Mouse (Mus musculus) embryonic facial prominence, embryonic 11.5 days (tissue): ENCODE results near the gene Banp. TPM values are rescaled to one million over a fixed set of nuclear protein-coding genes. Genes with fewer than 3 reads are reported as not detected.

ENCODE experiments used
- ATAC-seq: fragments of 200-750 bp; cut with Nextera tagmentation; replicated peaks from 2 replicates; pipeline ENCODE4 v1.8.0; 2017; ENCODE audit warnings: low read depth; ENCODE audit not compliant: insufficient number of reproducible peaks, low FRiP score, low TSS enrichment
- DNase-seq: peaks from one replicate; pipeline ENCODE4 v3.0.0-alpha.2; 2015; ENCODE audit warnings: low spot score
- H3K27ac ChIP-seq: fragments of 300-500 bp; sonication (generic); replicated peaks from 2 replicates; pipeline ENCODE4 v1.5.1; 2014; ENCODE audit warnings: mild to moderate bottlenecking, low read depth, low read length, control low read depth
- H3K27me3 ChIP-seq: fragments of 300-500 bp; sonication (generic); 2 replicates; pipeline ENCODE4 v1.6.1; 2014; ENCODE audit warnings: mild to moderate bottlenecking, low read length, moderate library complexity, mixed read lengths; ENCODE audit not compliant: control insufficient read depth, insufficient read depth
- H3K36me3 ChIP-seq: fragments of 300-500 bp; sonication (generic); replicated peaks from 2 replicates; pipeline ENCODE4 v1.6.1; 2014; ENCODE audit warnings: low read depth, mild to moderate bottlenecking, low read length, moderate library complexity, mixed read lengths; ENCODE audit not compliant: control insufficient read depth, insufficient read depth
- H3K4me1 ChIP-seq: fragments of 300-500 bp; sonication (generic); 2 replicates; pipeline ENCODE4 v1.6.1; 2014; ENCODE audit warnings: low read length, mixed read lengths; ENCODE audit not compliant: control insufficient read depth, insufficient read depth
- H3K4me2 ChIP-seq: fragments of 300-500 bp; sonication (generic); 2 replicates; pipeline ENCODE4 v1.6.1; 2014; ENCODE audit warnings: low read depth, mild to moderate bottlenecking, control low read depth, low read length, moderate library complexity
- H3K4me3 ChIP-seq: fragments of 300-500 bp; sonication (generic); 2 replicates; pipeline ENCODE4 v1.5.1; 2014; ENCODE audit warnings: low read depth, low read length, control low read depth
- H3K9ac ChIP-seq: fragments of 300-500 bp; sonication (generic); replicated peaks from 2 replicates; pipeline ENCODE4 v1.6.1; 2014; ENCODE audit warnings: mild to moderate bottlenecking, control low read depth, low read length
- H3K9me3 ChIP-seq: fragments of 300-500 bp; sonication (generic); replicated peaks from 2 replicates; pipeline ENCODE4 v1.6.1; 2016; ENCODE audit warnings: mild to moderate bottlenecking, low read length, inconsistent platforms, mixed read lengths; ENCODE audit not compliant: control insufficient read depth
- WGBS: fragments of 180-500 bp; shearing (Covaris S2); extraction: QIAGEN DNeasy Blood & Tissue Kit; methylation state at CpG from one replicate; pipeline ENCODE4 v1.1.7; 2014; 5-methylcytosine and 5-hydroxymethylcytosine counted together
- polyA plus RNA-seq: library from polyadenylated mRNA; unstranded; fragments of >200 nt; fragmentation: Nextera tagmentation; extraction: Ambion mirVana; gene quantifications from 2 replicates; pipeline ENCODE4 v1.2.1, GENCODE M21; 2014

Banp gene
- polyA plus RNA-seq, 1 experiment from 2014 or later: 56.2 TPM

DNA sequence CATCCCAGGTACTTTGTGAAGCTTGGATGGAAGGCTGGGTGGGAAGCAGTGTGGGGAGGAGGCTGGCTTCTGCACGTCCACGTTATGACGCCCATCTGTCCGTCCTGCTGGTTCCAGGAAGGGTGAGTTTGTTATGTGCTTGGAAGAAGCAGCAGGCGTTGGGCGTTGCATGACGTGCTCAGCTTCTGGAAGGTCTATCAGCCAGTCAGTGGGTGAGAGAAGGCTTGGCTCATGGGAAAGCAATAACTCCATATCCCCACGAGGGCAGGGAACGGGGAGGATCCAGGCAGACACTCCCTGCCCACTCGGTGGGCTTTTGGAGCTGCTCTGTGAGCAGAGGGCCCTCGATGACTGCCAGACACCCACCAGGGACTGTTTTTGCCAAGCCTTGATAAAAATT lies 119.7 kb downstream of the Banp start:
- Histone ChIP-seq H3K36me3 (no peaks in the 10 kb centered on the region), H3K27ac (no peak overlapping the region), H3K9me3 (no peaks in the 10 kb centered on the region), H3K4me2 (no peak overlapping the region), H3K4me3 (no peak overlapping the region), H3K4me1 (no peaks in the 10 kb centered on the region), H3K27me3 (no peaks in the 10 kb centered on the region), H3K9ac (no peak overlapping the region)
- ATAC-seq (no peak), DNase-seq (no peak)
- 88% methylated on average over 11 of the region's 11 CpGs for WGBS

GRCm38 (mm10) chr8:122071193-122071592 lies 121.6 kb downstream of the Banp start:
- no peak overlapping the region for H3K9ac ChIP-seq
- ATAC-seq: no peak
- H3K4me1 ChIP-seq: no peaks in the 10 kb centered on the region
- H3K27ac ChIP-seq: no peak overlapping the region
- 58% methylated on average over 4 of the region's 4 CpGs for WGBS
- H3K4me3 ChIP-seq: no peak overlapping the region
- no peaks in the 10 kb centered on the region for H3K9me3 ChIP-seq
- H3K4me2 ChIP-seq: no peak overlapping the region
- no peaks in the 10 kb centered on the region for H3K36me3 ChIP-seq
- no peaks in the 10 kb centered on the region for H3K27me3 ChIP-seq
- DNase-seq: no peak

DNA sequence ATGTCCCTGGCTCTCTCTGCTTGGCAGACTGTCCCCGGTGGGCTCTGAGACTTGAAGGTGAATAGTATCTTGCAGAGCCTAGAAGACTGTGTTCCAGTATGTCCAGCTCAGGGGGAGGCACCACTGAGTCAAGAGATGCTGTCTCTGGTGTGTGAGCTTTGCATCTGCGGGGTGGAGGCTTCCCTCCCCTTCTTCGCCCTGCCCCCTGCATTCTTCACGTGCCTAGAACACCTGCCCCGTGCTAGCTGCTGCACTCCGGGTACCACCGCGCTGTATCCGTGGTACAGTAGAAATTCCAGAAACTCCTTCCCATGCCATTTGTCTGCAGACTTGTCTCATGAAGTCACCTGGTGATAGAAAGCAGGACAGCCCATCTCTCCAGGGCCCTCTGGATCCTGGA lies 124.4 kb downstream of the Banp start:
- Histone ChIP-seq H3K4me1 (no peaks in the 10 kb centered on the region), H3K4me3 (no peak overlapping the region), H3K4me2 (no peak overlapping the region), H3K36me3 (no peaks in the 10 kb centered on the region), H3K27ac (no peak overlapping the region), H3K27me3 (no peaks in the 10 kb centered on the region), H3K9ac (no peak overlapping the region), H3K9me3 (no peaks in the 10 kb centered on the region)
- 70% methylated on average over 9 of the region's 9 CpGs for WGBS
- ATAC-seq (0 out of 2 replicates have a peak, but pooled peaks have one; percentile 35), DNase-seq (no peak)

DNA sequence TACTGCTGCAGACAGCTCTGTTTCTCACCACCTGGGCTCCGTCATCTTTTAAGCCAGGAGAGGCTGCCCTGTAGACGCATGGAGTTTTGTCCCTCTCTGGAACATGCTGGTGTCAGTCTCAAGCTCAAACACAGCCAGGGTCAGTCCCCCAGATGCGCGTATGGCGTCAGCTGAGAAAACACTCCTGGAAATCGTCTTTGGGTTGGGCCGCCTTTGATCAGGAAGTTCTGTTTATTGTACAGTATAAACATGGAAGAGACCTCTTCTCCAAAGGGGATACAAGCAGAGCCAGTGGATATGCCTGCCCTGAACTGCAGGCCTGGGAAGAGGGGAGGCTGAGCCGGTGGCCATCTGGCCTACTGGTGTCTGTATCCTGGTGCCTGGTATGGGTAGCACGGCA lies 124.9 kb downstream of the Banp start:
- Histone ChIP-seq H3K4me1 (no peaks in the 10 kb centered on the region), H3K36me3 (no peaks in the 10 kb centered on the region), H3K4me2 (no peak overlapping the region), H3K27me3 (no peaks in the 10 kb centered on the region), H3K4me3 (no peak overlapping the region), H3K27ac (no peak overlapping the region), H3K9ac (no peak overlapping the region), H3K9me3 (no peaks in the 10 kb centered on the region)
- no peak for ATAC-seq
- peak; percentile 43 for DNase-seq
- WGBS: 64% methylated on average over 9 of the region's 9 CpGs

DNA sequence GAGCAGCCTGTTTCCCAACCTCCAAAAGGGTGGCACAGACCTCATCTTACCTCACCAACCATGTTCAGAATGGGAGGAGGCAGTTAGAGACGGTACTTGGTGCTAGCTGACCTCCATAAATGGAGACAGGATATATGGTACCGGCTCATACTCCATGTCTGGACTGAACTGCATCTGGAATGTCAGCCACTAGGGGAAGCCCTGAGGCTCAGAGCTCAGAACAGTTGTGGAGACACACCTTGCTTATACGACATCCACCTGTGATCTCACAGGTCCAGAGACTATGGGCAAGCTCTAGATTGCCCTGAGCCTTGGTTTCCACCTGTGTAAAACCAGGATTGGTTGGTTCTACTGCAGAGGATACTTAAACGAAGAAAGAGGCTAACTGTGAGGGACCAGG lies 125.4 kb downstream of the Banp start:
- no peak overlapping the region for H3K4me2 ChIP-seq
- no peaks in the 10 kb centered on the region for H3K36me3 ChIP-seq
- DNase-seq: no peak
- H3K9ac ChIP-seq: no peak overlapping the region
- ATAC-seq: no peak
- no peaks in the 10 kb centered on the region for H3K4me1 ChIP-seq
- no peaks in the 10 kb centered on the region for H3K9me3 ChIP-seq
- no peaks in the 10 kb centered on the region for H3K27me3 ChIP-seq
- H3K4me3 ChIP-seq: no peak overlapping the region
- no peak overlapping the region for H3K27ac ChIP-seq
- 82% methylated on average over 4 of the region's 4 CpGs for WGBS

GRCm38 (mm10) chr8:122076183-122076842 lies 126.8 kb downstream of the Banp start:
- no peaks in the 10 kb centered on the region for H3K36me3 ChIP-seq
- no peaks in the 10 kb centered on the region for H3K4me1 ChIP-seq
- H3K4me2 ChIP-seq: no peak overlapping the region
- no peak overlapping the region for H3K9ac ChIP-seq
- DNase-seq (no peak), ATAC-seq (no peak)
- H3K27ac ChIP-seq: no peak overlapping the region
- no peak overlapping the region for H3K4me3 ChIP-seq
- H3K9me3 ChIP-seq: no peaks in the 10 kb centered on the region
- WGBS: 40% methylated on average over 23 of the region's 23 CpGs
- H3K27me3 ChIP-seq: no peaks in the 10 kb centered on the region

- 89% methylated on average over 12 of the region's 12 CpGs for WGBS
- H3K4me2 ChIP-seq: no peak overlapping the region
- no peak overlapping the region for H3K4me3 ChIP-seq
- no peaks in the 10 kb centered on the region for H3K4me1 ChIP-seq
- ATAC-seq: no peak
- H3K36me3 ChIP-seq: no peaks in the 10 kb centered on the region
- DNase-seq: no peak
- H3K27ac ChIP-seq: no peak overlapping the region
- H3K9me3 ChIP-seq: no peaks in the 10 kb centered on the region
- no peak overlapping the region for H3K9ac ChIP-seq
- no peaks in the 10 kb centered on the region for H3K27me3 ChIP-seq
Observed at GRCm38 (mm10) chr8:122078321-122078720, 128.8 kb downstream of the Banp start.
